Mouse (Mus musculus) cerebellum, adult 8-10 months (tissue): ENCODE measurements around the gene Syt8.

ENCODE experiments used
- DNase-seq: peaks from one replicate; pipeline ENCODE4 v3.0.0; 2022

The Syt8 gene

GRCm38 (mm10) chr7:142478574-142478973 lies 43.9 kb downstream of the Syt8 start:
- no peak for DNase-seq

GRCm38 (mm10) chr7:142479307-142479706 lies 44.7 kb downstream of the Syt8 start:
- no peak for DNase-seq

DNA sequence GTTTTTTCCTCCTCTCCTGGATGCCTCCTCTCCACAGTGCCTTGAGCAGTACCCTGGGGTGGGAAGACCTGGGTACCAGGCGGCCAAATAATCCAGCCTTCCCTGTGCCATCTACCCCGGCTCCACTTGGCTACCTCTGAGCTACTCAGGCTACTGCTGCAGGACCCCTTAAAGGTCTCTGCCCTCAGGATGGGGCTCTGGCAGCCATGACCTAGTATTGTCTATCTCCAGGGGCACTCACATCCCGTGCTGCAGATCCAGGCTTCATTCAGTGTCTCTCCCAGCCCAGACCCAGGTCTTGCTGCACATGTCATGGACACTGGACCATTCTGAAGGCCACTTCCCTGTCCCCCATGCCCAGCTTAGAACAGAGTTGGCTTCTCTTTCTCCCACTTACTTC lies 45.2 kb downstream of the Syt8 start:
- no peak for DNase-seq

DNA sequence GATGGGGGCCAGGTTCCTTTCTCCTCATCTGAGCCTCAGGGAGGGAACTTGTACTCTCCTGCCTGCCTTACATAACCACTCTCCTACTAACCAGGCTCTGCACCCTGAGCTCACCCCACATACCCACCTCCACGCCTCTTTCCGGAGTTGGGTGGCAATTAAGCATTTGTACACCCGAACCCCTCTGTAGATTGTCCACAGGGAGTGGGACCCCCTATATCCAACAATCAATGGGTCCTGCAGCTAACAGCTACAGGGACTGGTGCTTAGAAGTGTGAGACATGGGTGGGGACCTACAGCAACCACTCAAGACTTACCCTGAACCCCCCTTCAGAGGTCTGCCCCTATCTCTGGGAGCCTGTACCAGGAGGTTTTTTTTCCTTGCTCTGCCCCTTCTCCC lies 46.0 kb downstream of the Syt8 start:
- no peak for DNase-seq

GRCm38 (mm10) chr7:142481186-142481567 lies 46.5 kb downstream of the Syt8 start:
- DNase-seq = no peak

- no peak for DNase-seq
Measured at GRCm38 (mm10) chr7:142481568-142482255, 47.1 kb downstream of the Syt8 start.

DNA sequence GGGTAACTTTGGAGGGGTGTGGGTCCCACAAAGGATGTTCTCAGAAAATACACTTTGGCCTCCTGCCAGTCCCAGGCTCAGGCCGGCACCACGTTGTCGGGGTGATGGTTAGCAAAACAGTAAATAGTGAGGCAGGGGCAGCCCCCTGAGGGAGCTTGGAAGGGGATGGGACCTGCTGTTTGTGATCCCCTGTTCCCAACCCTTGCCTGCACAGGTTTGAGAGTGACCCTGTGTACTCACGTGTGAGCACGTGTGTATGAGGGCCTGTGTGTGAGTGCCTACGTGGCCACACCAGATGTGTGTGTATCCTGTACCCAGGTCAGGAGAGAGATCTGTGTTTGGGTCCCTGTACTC lies 47.6 kb downstream of the Syt8 start:
- no peak for DNase-seq

DNA sequence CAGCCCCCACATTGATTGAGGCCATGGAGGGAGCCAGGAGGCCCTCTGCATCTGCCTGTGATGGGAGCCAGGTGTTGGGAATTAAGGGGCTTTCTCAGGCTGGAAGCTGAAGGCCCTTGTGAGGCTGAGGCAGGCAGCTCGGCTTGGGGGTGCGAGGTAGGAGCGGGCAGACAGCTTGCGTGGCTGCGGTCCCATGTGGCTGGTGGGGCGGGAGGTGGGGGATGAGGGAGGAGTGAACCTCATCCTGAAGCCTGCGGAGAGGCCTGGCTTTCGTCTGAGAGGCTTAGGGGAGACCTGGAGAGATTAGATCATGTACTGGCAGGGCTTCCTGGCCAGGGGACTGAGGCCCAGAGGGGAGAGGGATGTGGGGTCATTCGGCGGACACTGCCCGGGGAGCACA lies 48.5 kb downstream of the Syt8 start:
- DNase-seq = no peak

GRCm38 (mm10) chr7:142484780-142485179 lies 50.1 kb downstream of the Syt8 start:
- no peak for DNase-seq

DNA sequence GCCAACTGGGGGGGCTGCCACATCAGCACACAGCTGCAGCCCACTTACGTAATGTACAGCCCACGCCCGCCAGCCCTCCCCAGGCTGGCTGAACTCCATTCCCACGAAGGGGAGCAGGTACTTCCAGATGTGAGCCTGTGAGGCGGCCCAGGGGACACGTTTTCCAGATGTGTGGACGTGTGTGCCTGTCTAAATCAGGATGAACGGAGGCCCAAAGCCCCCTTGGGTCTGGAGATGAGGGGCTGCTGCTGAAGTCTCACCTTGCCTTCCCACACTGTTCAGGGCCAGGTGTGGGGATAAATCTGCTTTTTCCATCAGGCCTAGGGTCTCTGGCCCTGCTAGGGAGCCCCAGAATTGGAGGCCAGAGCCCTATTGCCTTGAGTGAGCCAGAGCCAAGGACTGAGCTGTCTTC lies 52.1 kb downstream of the Syt8 start:
- DNase-seq = no peak

DNA sequence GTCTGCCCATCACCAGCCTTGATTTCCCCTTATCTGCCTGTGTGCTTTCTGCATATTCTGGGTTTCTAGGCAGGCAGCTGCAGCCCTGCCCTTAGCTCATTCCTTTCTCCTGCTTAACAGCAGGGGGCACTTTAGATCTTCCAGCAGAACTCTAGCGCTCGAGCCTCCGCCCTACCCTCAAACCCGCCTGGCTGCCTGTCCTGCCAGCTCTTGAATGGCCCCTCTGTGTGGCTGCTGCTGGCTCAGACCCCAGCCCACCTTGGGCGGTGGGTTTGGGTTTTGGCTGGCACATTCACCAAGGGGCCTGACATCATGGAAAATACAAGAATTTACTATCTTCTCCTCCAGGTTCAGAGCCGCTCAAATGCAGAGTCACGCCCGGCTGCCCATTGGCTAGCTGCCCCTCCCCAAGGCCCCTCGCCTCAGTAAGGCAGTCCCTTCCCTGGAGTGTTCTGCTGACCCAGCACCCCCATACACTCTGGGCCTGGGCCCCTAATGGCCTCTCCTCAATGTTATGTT lies 52.8 kb downstream of the Syt8 start:
- no peak for DNase-seq

GRCm38 (mm10) chr7:142488053-142488452 lies 53.4 kb downstream of the Syt8 start:
- no peak for DNase-seq
